Mouse (Mus musculus) hindbrain, embryonic 11.5 days (tissue): ENCODE measurements around the gene Olfr1170. TPM values are rescaled to one million over a fixed set of nuclear protein-coding genes. Genes with fewer than 3 reads are reported as not detected.

Experiments used
- ATAC-seq: fragments of 200-750 bp; cut with Nextera tagmentation; 2 replicates; pipeline ENCODE4 v1.8.0; 2017; ENCODE audit warnings: mild to moderate bottlenecking, moderate TSS enrichment, moderate library complexity; ENCODE audit not compliant: low FRiP score
- DNase-seq: peaks from one replicate; pipeline ENCODE4 v3.0.0-alpha.2; 2015; ENCODE audit warnings: low spot score
- H3K27ac ChIP-seq: fragments of 300-500 bp; sonication (generic); 2 replicates; pipeline ENCODE4 v1.5.1; 2014; ENCODE audit warnings: mild to moderate bottlenecking, low read depth, low read length
- H3K27me3 ChIP-seq: fragments of 300-500 bp; sonication (generic); 2 replicates; pipeline ENCODE4 v1.6.1; 2014; ENCODE audit warnings: mild to moderate bottlenecking, low read length, moderate library complexity, mixed read lengths; ENCODE audit not compliant: control insufficient read depth, insufficient read depth
- H3K36me3 ChIP-seq: fragments of 300-500 bp; sonication (generic); 2 replicates; pipeline ENCODE4 v1.6.1; 2014; ENCODE audit warnings: mild to moderate bottlenecking, low read length, moderate library complexity, mixed read lengths; ENCODE audit not compliant: control insufficient read depth, insufficient read depth
- H3K4me1 ChIP-seq: fragments of 300-500 bp; sonication (generic); replicated peaks from 2 replicates; pipeline ENCODE4 v1.6.1; 2014; ENCODE audit warnings: low read length, mixed read lengths; ENCODE audit not compliant: control insufficient read depth, insufficient read depth
- H3K4me2 ChIP-seq: fragments of 300-500 bp; sonication (generic); replicated peaks from 2 replicates; pipeline ENCODE4 v1.6.1; 2014; ENCODE audit warnings: mild to moderate bottlenecking, low read depth, low read length
- H3K4me3 ChIP-seq: fragments of 300-500 bp; sonication (generic); 2 replicates; pipeline ENCODE4 v1.5.1; 2014; ENCODE audit warnings: low read depth, low read length
- H3K9ac ChIP-seq: fragments of 300-500 bp; sonication (generic); 2 replicates; pipeline ENCODE4 v1.6.1; 2014; ENCODE audit warnings: low read depth, low read length
- H3K9me3 ChIP-seq: fragments of 300-500 bp; sonication (generic); 2 replicates; pipeline ENCODE4 v1.6.1; 2016; ENCODE audit warnings: low read length; ENCODE audit not compliant: control insufficient read depth
- WGBS: fragments of 180-500 bp; shearing (Covaris S2); extraction: QIAGEN DNeasy Blood & Tissue Kit; methylation state at CpG from one replicate; pipeline ENCODE4 v1.1.7; 2014; 5-methylcytosine and 5-hydroxymethylcytosine counted together
- polyA plus RNA-seq: library from polyadenylated mRNA; unstranded; fragments of >200 nt; fragmentation: Nextera tagmentation; extraction: Ambion mirVana; gene quantifications from 2 replicates; pipeline ENCODE4 v1.2.1, GENCODE M21; 2014

Gene Olfr1170
- polyA plus RNA-seq = not detected in 2 replicates

- Histone ChIP-seq H3K36me3 (no peaks in the 10 kb centered on the region), H3K4me2 (no peak within 1 kb of the TSS), H3K9ac (no peak within 1 kb of the TSS), H3K4me3 (no peak within 1 kb of the TSS), H3K4me1 (no peaks in the 10 kb centered on the region), H3K9me3 (no peaks in the 10 kb centered on the region), H3K27ac (no peak within 1 kb of the TSS), H3K27me3 (no peaks in the 10 kb centered on the region)
- 90% methylated on average over 1 of the region's 1 CpGs for WGBS
- ATAC-seq (no peak), DNase-seq (no peak)
Measured at GRCm38 (mm10) chr2:88228234-88228633, at the start of gene Olfr1170. Gene Olfr1170 (minus strand): TSS chr2:88228334.

- Histone ChIP-seq H3K4me3 (no peak overlapping the region), H3K4me2 (no peak overlapping the region), H3K36me3 (no peaks in the 10 kb centered on the region), H3K4me1 (no peaks in the 10 kb centered on the region), H3K27ac (no peak overlapping the region), H3K9ac (no peak overlapping the region), H3K27me3 (no peaks in the 10 kb centered on the region), H3K9me3 (no peaks in the 10 kb centered on the region)
- no peak for ATAC-seq
- DNase-seq = no peak
- WGBS = 91% methylated on average over 1 of the region's 1 CpGs
Measured at GRCm38 (mm10) chr2:88220784-88221183, 7.3 kb downstream of the Olfr1170 start.

- WGBS = 91% methylated on average over 2 of the region's 2 CpGs
Measured at GRCm38 (mm10) chr2:88181580-88181979, 46.6 kb downstream of the Olfr1170 start, which contains the start of gene Olfr1168. Gene Olfr1168 (plus strand): TSS chr2:88181880.

More at GRCm38 (mm10) chr2:88181580-88181979, 46.6 kb downstream of the Olfr1170 start, which contains the start of gene Olfr1168:
- Histone ChIP-seq H3K27ac (no peak within 1 kb of the TSS), H3K27me3 (no peaks in the 10 kb centered on the region), H3K4me2 (no peak within 1 kb of the TSS), H3K36me3 (no peaks in the 10 kb centered on the region), H3K9me3 (no peaks in the 10 kb centered on the region), H3K9ac (no peak within 1 kb of the TSS), H3K4me1 (no peaks in the 10 kb centered on the region), H3K4me3 (no peak within 1 kb of the TSS)
- DNase-seq (no peak), ATAC-seq (no peak)

Other genes with a start within 250 kb of the Olfr1170 start
- gene Olfr1158, start 238.2 kb downstream of the Olfr1170 start, polyA plus RNA-seq = not detected in 2 replicates
- not detected in 2 replicates for gene Olfr1160, start 220.1 kb downstream of the Olfr1170 start, polyA plus RNA-seq
- gene Olfr1161, start 205.6 kb downstream of the Olfr1170 start, polyA plus RNA-seq = not detected in 2 replicates
- not detected in 2 replicates for gene Olfr73, start 190.6 kb downstream of the Olfr1170 start, polyA plus RNA-seq
- not detected in 2 replicates for gene Olfr1162, start 177.2 kb downstream of the Olfr1170 start, polyA plus RNA-seq
- not detected in 2 replicates for gene Olfr1163, start 156.5 kb downstream of the Olfr1170 start, polyA plus RNA-seq
- gene Olfr1164, start 134.4 kb downstream of the Olfr1170 start, polyA plus RNA-seq = not detected in 2 replicates
- gene Olfr1166, start 100.1 kb downstream of the Olfr1170 start, polyA plus RNA-seq = not detected in 2 replicates
- not detected in 2 replicates for gene Olfr1167, start 73.1 kb downstream of the Olfr1170 start, polyA plus RNA-seq
- gene Olfr1168, start 46.5 kb downstream of the Olfr1170 start, polyA plus RNA-seq = not detected in 2 replicates
- gene Olfr1173, start 51.5 kb upstream of the Olfr1170 start, polyA plus RNA-seq = not detected in 2 replicates
- gene Olfr1174-ps, start 86.8 kb upstream of the Olfr1170 start, polyA plus RNA-seq = not detected in 2 replicates
- gene Olfr1175-ps, start 98.9 kb upstream of the Olfr1170 start, polyA plus RNA-seq = not detected in 2 replicates
- not detected in 2 replicates for gene Olfr1176, start 108.4 kb upstream of the Olfr1170 start, polyA plus RNA-seq
- gene Olfr1177-ps, start 118.2 kb upstream of the Olfr1170 start, polyA plus RNA-seq = not detected in 2 replicates
- gene Olfr1178, start 158.7 kb upstream of the Olfr1170 start, polyA plus RNA-seq = not detected in 2 replicates
- gene Olfr1179, start 178.1 kb upstream of the Olfr1170 start, polyA plus RNA-seq = not detected in 2 replicates
- gene Olfr1180, start 190.8 kb upstream of the Olfr1170 start, polyA plus RNA-seq = not detected in 2 replicates
- gene Olfr1181, start 197.8 kb upstream of the Olfr1170 start, polyA plus RNA-seq = not detected in 2 replicates
- gene Gm13757, start 220.8 kb upstream of the Olfr1170 start, polyA plus RNA-seq = not detected in 2 replicates
- not detected in 2 replicates for gene Olfr1183, start 226.5 kb upstream of the Olfr1170 start, polyA plus RNA-seq